In the genomic region with DNA sequence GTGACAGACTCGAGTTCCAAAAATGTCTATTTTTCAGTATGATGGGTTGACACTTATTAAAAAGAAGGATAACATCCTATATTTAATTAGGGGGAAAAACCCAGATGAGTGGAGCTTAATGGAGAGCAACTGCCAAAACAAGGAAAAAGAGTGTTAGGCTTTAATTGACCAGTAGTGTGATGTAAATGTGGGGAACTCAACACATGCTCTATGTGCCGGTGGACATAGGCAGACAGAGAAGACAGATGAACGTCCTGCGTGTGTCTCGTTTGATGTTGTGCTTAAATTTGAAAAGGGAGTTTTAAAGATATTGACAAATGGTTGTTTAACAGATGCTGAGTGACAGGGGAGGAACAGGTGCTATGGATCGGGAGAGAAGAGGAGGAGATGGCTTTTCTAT, we compare ENCODE assay signal across 18 mouse cellular contexts.
"Had no signal": no experiment of that assay in that cellular context is flagged by ENCODE, and none has a peak within 500 bp of the region (broad histone marks: within the 10 kb centered on the region; RNA-seq: fewer than 3 reads in every experiment).

No protein-coding gene starts in this region.

- ATAC-seq: midbrain, embryonic 13.5 days; midbrain, embryonic 16.5 days had no signal

- H3K9ac ChIP-seq: lung, embryonic 14.5 days; midbrain, embryonic 13.5 days; neural tube, embryonic 13.5 days; neural tube, embryonic 15.5 days had no signal

- H3K9me3 ChIP-seq: midbrain, embryonic 10.5 days; midbrain, embryonic 13.5 days; neural tube, embryonic 13.5 days; neural tube, embryonic 15.5 days had no signal

- H3K36me3 ChIP-seq: midbrain, embryonic 10.5 days; midbrain, embryonic 13.5 days; neural tube, embryonic 13.5 days; neural tube, embryonic 15.5 days had no signal

- H3K4me1 ChIP-seq: midbrain, embryonic 10.5 days; midbrain, embryonic 13.5 days; neural tube, embryonic 13.5 days; neural tube, embryonic 15.5 days had no signal

- H3K27ac ChIP-seq: midbrain, embryonic 10.5 days; midbrain, embryonic 13.5 days; neural tube, embryonic 13.5 days; neural tube, embryonic 15.5 days had no signal

- H3K4me3 ChIP-seq: midbrain, embryonic 10.5 days; midbrain, embryonic 13.5 days; myocyte; neural tube, embryonic 13.5 days; neural tube, embryonic 15.5 days had no signal

- H3K4me2 ChIP-seq: lung, embryonic 14.5 days; midbrain, embryonic 13.5 days; neural tube, embryonic 13.5 days; neural tube, embryonic 15.5 days had no signal

- DNase-seq: lung, adult 18-20 months; lung, embryonic 14.5 days; lung, postnatal 10 days; lung, postnatal 4 days; retina, postnatal 1 day; right cerebral cortex, adult 18-20 months; right cerebral cortex, postnatal 25 days; right cerebral cortex, postnatal 4 days; spleen, adult 18-20 months; thymus, adult 18-20 months; thymus, postnatal 14 days; thymus, postnatal 36 days had no signal

- H3K27me3 ChIP-seq: midbrain, embryonic 13.5 days; neural tube, embryonic 13.5 days; neural tube, embryonic 15.5 days had no signal
